Mouse (Mus musculus): Measurements from ENCODE around the gene Atp12a.

Gene Atp12a

GRCm38 (mm10) chr14:56382366-56382765, 17.5 kb downstream of the Atp12a start:
- DNase-seq: no peak

- DNase-seq: no peak
Observed at GRCm38 (mm10) chr14:56390247-56390646, 25.4 kb downstream of the Atp12a start.

GRCm38 (mm10) chr14:56393704-56394312, 28.9 kb downstream of the Atp12a start:
- DNase-seq: no peak

GRCm38 (mm10) chr14:56398001-56398400, 33.1 kb downstream of the Atp12a start:
- DNase-seq: peak; percentile 15

GRCm38 (mm10) chr14:56402311-56403071, 37.6 kb downstream of the Atp12a start, which contains the start of gene Rnf17:
Gene Rnf17 (plus strand): TSS chr14:56402581.
- DNase-seq: no peak

GRCm38 (mm10) chr14:56403072-56403375, 38.2 kb downstream of the Atp12a start:
- DNase-seq: no peak
